Mouse (Mus musculus) layer of hippocampus, postnatal 25 days (tissue): ENCODE measurements around the gene Cplx2. TPM values are rescaled to one million over a fixed set of nuclear protein-coding genes. Genes with fewer than 3 reads are reported as not detected.

Experiments
- total RNA-seq, 2 experiments: library from RNA; stranded (reverse); gene quantifications; 2 replicates each; pipeline ENCODE4 v1.2.3; 2021

Gene Cplx2
- total RNA-seq, 2 experiments from 2014 or later = 867 to 943 TPM

Other genes with a start within 250 kb of the Cplx2 start
- 1 to 10 TPM; 5.6 to 6.9 TPM for gene Hrh2, start 179.2 kb upstream of the Cplx2 start, total RNA-seq
- gene Thoc3, start 97.5 kb downstream of the Cplx2 start, total RNA-seq = 10 to 100 TPM; 39.4 to 40.0 TPM
- gene Simc1, start 132.4 kb downstream of the Cplx2 start, total RNA-seq = 10 to 100 TPM; 14.2 to 16.7 TPM
- 100 to 1,000 TPM; 151 to 172 TPM for gene 4833439L19Rik, start 194.1 kb downstream of the Cplx2 start, total RNA-seq
- gene Arl10, start 203.7 kb downstream of the Cplx2 start, total RNA-seq = 10 to 100 TPM; 33.3 to 33.7 TPM
- gene Nop16, start 218.7 kb downstream of the Cplx2 start, total RNA-seq = 10 to 100 TPM; 25.7 to 27.5 TPM
- gene Higd2a, start 218.9 kb downstream of the Cplx2 start, total RNA-seq = 100 to 1,000 TPM; 183 to 199 TPM
- 100 to 1,000 TPM; 269 to 294 TPM for gene Cltb, start 240.0 kb downstream of the Cplx2 start, total RNA-seq